Mouse (Mus musculus) CH12.LX (cell line): ENCODE data around the gene Dhcr24. TPM values are rescaled to one million over a fixed set of nuclear protein-coding genes. Genes with fewer than 3 reads are reported as not detected.

Experiments
- polyA plus RNA-seq: library from polyadenylated mRNA; unstranded; fragments of >175 nt; gene quantifications from 2 replicates; pipeline ENCODE4 v1.2.1, GENCODE M21; 2012; ENCODE audit warnings: low read depth; ENCODE audit not compliant: insufficient read length
- total RNA-seq, 2 experiments: library from RNA; depleted of rRNA; stranded (reverse); fragments of 300-350 nt in 1 of 2; fragments of >200 nt in 1 of 2; gene quantifications; 2 replicates each; pipeline ENCODE4 v1.2.3; 2012 to 2014

Gene Dhcr24
- total and polyA plus RNA-seq, 3 experiments: 41.4 to 90.5 (median 46.9) TPM

Other genes with a start within 250 kb of the Dhcr24 start
- 13.9 and 16.7 TPM in 2 replicates for gene Usp24, start 244.8 kb upstream of the Dhcr24 start, total RNA-seq (2012; rRNA removed)
- 12.2 and 13.0 TPM in 2 replicates for gene Usp24, start 244.8 kb upstream of the Dhcr24 start, total RNA-seq (2014; rRNA removed)
- gene Usp24, start 244.8 kb upstream of the Dhcr24 start, polyA plus RNA-seq: 20.4 and 25.7 TPM in 2 replicates
- gene Pcsk9, start 96.7 kb upstream of the Dhcr24 start, total RNA-seq (2012; rRNA removed): not detected in 2 replicates
- gene Pcsk9, start 96.7 kb upstream of the Dhcr24 start, total RNA-seq (2014; rRNA removed): not detected in 2 replicates
- not detected in 2 replicates for gene Pcsk9, start 96.7 kb upstream of the Dhcr24 start, polyA plus RNA-seq
- 0.50 and 0.59 TPM in 2 replicates for gene Bsnd, start 68.8 kb upstream of the Dhcr24 start, total RNA-seq (2012; rRNA removed)
- 1.8 TPM in 2 replicates for gene Bsnd, start 68.8 kb upstream of the Dhcr24 start, total RNA-seq (2014; rRNA removed)
- gene Bsnd, start 68.8 kb upstream of the Dhcr24 start, polyA plus RNA-seq: 2.9 and 3.0 TPM in 2 replicates
- gene Lexm, start 56.2 kb downstream of the Dhcr24 start, total RNA-seq (2012; rRNA removed): 0.21 TPM in 2 replicates
- 0.15 and 0.19 TPM in 2 replicates for gene Lexm, start 56.2 kb downstream of the Dhcr24 start, total RNA-seq (2014; rRNA removed)
- gene Lexm, start 56.2 kb downstream of the Dhcr24 start, polyA plus RNA-seq: not detected in 2 replicates
- not detected in 2 replicates for gene Ttc22, start 61.4 kb downstream of the Dhcr24 start, total RNA-seq (2012; rRNA removed)
- gene Ttc22, start 61.4 kb downstream of the Dhcr24 start, total RNA-seq (2014; rRNA removed): not detected in 2 replicates
- not detected in 2 replicates for gene Ttc22, start 61.4 kb downstream of the Dhcr24 start, polyA plus RNA-seq
- 14.9 and 17.1 TPM in 2 replicates for gene Pars2, start 90.0 kb downstream of the Dhcr24 start, total RNA-seq (2012; rRNA removed)
- 11.1 and 13.0 TPM in 2 replicates for gene Pars2, start 90.0 kb downstream of the Dhcr24 start, total RNA-seq (2014; rRNA removed)
- gene Pars2, start 90.0 kb downstream of the Dhcr24 start, polyA plus RNA-seq: 9.3 and 11.1 TPM in 2 replicates
- gene Ttc4, start 117.9 kb downstream of the Dhcr24 start, total RNA-seq (2012; rRNA removed): 47.8 and 51.3 TPM in 2 replicates
- 61.8 and 66.3 TPM in 2 replicates for gene Ttc4, start 117.9 kb downstream of the Dhcr24 start, total RNA-seq (2014; rRNA removed)
- 50.2 and 50.9 TPM in 2 replicates for gene Ttc4, start 117.9 kb downstream of the Dhcr24 start, polyA plus RNA-seq
- 0.04 TPM in 1 of 2 replicates, not detected in the other for gene Mroh7, start 169.9 kb downstream of the Dhcr24 start, total RNA-seq (2012; rRNA removed)
- not detected in 2 replicates for gene Mroh7, start 169.9 kb downstream of the Dhcr24 start, total RNA-seq (2014; rRNA removed)
- gene Mroh7, start 169.9 kb downstream of the Dhcr24 start, polyA plus RNA-seq: not detected in 2 replicates
- 0.34 and 0.38 TPM in 2 replicates for gene Fam151a, start 172.9 kb downstream of the Dhcr24 start, total RNA-seq (2012; rRNA removed)
- gene Fam151a, start 172.9 kb downstream of the Dhcr24 start, total RNA-seq (2014; rRNA removed): 0.11 TPM in 1 of 2 replicates, not detected in the other
- 0.24 TPM in 1 of 2 replicates, not detected in the other for gene Fam151a, start 172.9 kb downstream of the Dhcr24 start, polyA plus RNA-seq
- 4.8 and 6.8 TPM in 2 replicates for gene Acot11, start 244.0 kb downstream of the Dhcr24 start, total RNA-seq (2012; rRNA removed)
- 2.0 and 2.3 TPM in 2 replicates for gene Acot11, start 244.0 kb downstream of the Dhcr24 start, total RNA-seq (2014; rRNA removed)
- gene Acot11, start 244.0 kb downstream of the Dhcr24 start, polyA plus RNA-seq: 4.3 and 4.4 TPM in 2 replicates